Mouse (Mus musculus) brain, embryonic 14.5 days (tissue): ENCODE results near the gene Klhdc8a.

Experiments
- CTCF ChIP-seq: fragments of 200-500 bp; IDR thresholded peaks from 2 replicates; pipeline ENCODE4 v1.5.1; 2012; ENCODE audit warnings: inconsistent platforms, mild to moderate bottlenecking, moderate library complexity, borderline replicate concordance; ENCODE audit not compliant: insufficient read depth, insufficient read length; ENCODE audit errors: extremely low read depth
- POLR2A ChIP-seq: fragments of 200-500 bp; IDR thresholded peaks from 2 replicates; pipeline ENCODE4 v1.6.1; 2012; ENCODE audit warnings: mild to moderate bottlenecking, inconsistent platforms, borderline replicate concordance; ENCODE audit not compliant: poor library complexity, insufficient read depth, insufficient read length, severe bottlenecking; ENCODE audit errors: extremely low read depth

GRCm38 (mm10) chr1:132330397-132330796, 32.0 kb downstream of the Klhdc8a start:
- no peak for TF ChIP-seq CTCF
- no peak for TF ChIP-seq POLR2A
